Mouse (Mus musculus) CH12.LX (cell line): ENCODE data around the gene Gstm3. TPM values are rescaled to one million over a fixed set of nuclear protein-coding genes. Genes with fewer than 3 reads are reported as not detected.

Source experiments
- DNase-seq: peaks from one replicate; pipeline ENCODE4 v3.0.0-alpha.2; 2013; ENCODE audit errors: extremely low read depth
- H3K27ac ChIP-seq: 2 replicates; pipeline ENCODE4 v1.5.1; 2012; ENCODE audit warnings: low read depth, mild to moderate bottlenecking, control low read depth, moderate library complexity; ENCODE audit not compliant: insufficient read depth
- H3K27me3 ChIP-seq: replicated peaks from 2 replicates; pipeline ENCODE3; 2012; ENCODE audit warnings: inconsistent platforms
- H3K36me3 ChIP-seq, 2 experiments: replicated peaks in 1 of 2; 2 replicates each; pipeline versions ENCODE3 to v1.6.1; 2012; ENCODE audit warnings: inconsistent platforms in 1 of 2, low read length in 1 of 2, mild to moderate bottlenecking in 1 of 2, mixed read lengths in 1 of 2, moderate library complexity in 1 of 2; ENCODE audit not compliant: control insufficient read depth in 1 of 2, insufficient read depth in 1 of 2
- H3K4me1 ChIP-seq, 2 experiments: 2 replicates each; pipeline ENCODE4 v1.6.1; 2012; ENCODE audit warnings: inconsistent platforms in 1 of 2, moderate library complexity in 1 of 2; ENCODE audit not compliant: insufficient read depth in 2 of 2, control insufficient read depth in 1 of 2
- H3K4me2 ChIP-seq: 2 replicates; pipeline ENCODE4 v1.6.1; 2012; ENCODE audit warnings: low read depth, mild to moderate bottlenecking, control low read depth; ENCODE audit not compliant: poor library complexity, insufficient read depth, severe bottlenecking
- H3K4me3 ChIP-seq, 3 experiments: fragments of 150-350 bp in 1 of 3; sonication (generic) in 1 of 3; replicated peaks in 1 of 3; 2 replicates each; pipeline versions ENCODE3 to v1.5.1; 2011 to 2012; ENCODE audit warnings: low read depth in 2 of 3, low read length in 2 of 3, mild to moderate bottlenecking in 2 of 3, moderate library complexity in 2 of 3, control low read depth in 1 of 3, improper control_type of control experiment in 1 of 3, inconsistent platforms in 1 of 3, mixed read lengths in 1 of 3; ENCODE audit not compliant: poor library complexity in 1 of 3
- H3K79me2 ChIP-seq: replicated peaks from 2 replicates; pipeline ENCODE4 v1.6.1; 2012; ENCODE audit warnings: mild to moderate bottlenecking, moderate library complexity; ENCODE audit not compliant: control insufficient read depth, poor library complexity, insufficient read depth, severe bottlenecking; ENCODE audit errors: extremely low read depth
- H3K9ac ChIP-seq: 2 replicates; pipeline ENCODE4 v1.6.1; 2012; ENCODE audit warnings: low read depth, mild to moderate bottlenecking, control low read depth, moderate library complexity; ENCODE audit not compliant: insufficient read depth
- H3K9me3 ChIP-seq: replicated peaks from 2 replicates; pipeline ENCODE3; 2012; ENCODE audit warnings: low read length, inconsistent platforms, mixed read lengths
- CTCF ChIP-seq, 2 experiments: IDR thresholded peaks in 1 of 2; conservative IDR thresholded peaks in 1 of 2; 2 replicates each; pipeline ENCODE4 v1.5.1; 2011 to 2012; ENCODE audit warnings: low read depth in 2 of 2, low read length in 2 of 2, improper control_type of control experiment in 1 of 2, inconsistent platforms in 1 of 2, mild to moderate bottlenecking in 1 of 2, moderate library complexity in 1 of 2
- E2F4 ChIP-seq: IDR thresholded peaks from 2 replicates; pipeline ENCODE4 v1.6.1; 2011; ENCODE audit warnings: low read depth, low read length, improper control_type of control experiment; ENCODE audit not compliant: insufficient replicate concordance
- GABPA ChIP-seq: IDR thresholded peaks from 2 replicates; pipeline ENCODE4 v1.6.1; 2012; ENCODE audit warnings: low read depth, low read length, improper control_type of control experiment, inconsistent platforms; ENCODE audit not compliant: insufficient replicate concordance
- IRF4 ChIP-seq: IDR thresholded peaks from 2 replicates; pipeline ENCODE4 v1.6.1; 2014; ENCODE audit warnings: low read depth, mild to moderate bottlenecking, inconsistent platforms, low read length, improper control_type of control experiment
- JUN ChIP-seq: IDR thresholded peaks from 2 replicates; pipeline ENCODE4 v1.6.1; 2011; ENCODE audit warnings: low read depth, mild to moderate bottlenecking, low read length, improper control_type of control experiment, moderate library complexity; ENCODE audit not compliant: insufficient read depth
- JUND ChIP-seq: conservative IDR thresholded peaks from 2 replicates; pipeline ENCODE4 v1.6.1; 2011; ENCODE audit warnings: low read depth, low read length, improper control_type of control experiment
- KAT2A ChIP-seq: IDR thresholded peaks from 2 replicates; pipeline ENCODE4 v1.6.1; 2012; ENCODE audit warnings: low read length, improper control_type of control experiment, inconsistent platforms; ENCODE audit not compliant: insufficient replicate concordance
- MAFK ChIP-seq: IDR thresholded peaks from 2 replicates; pipeline ENCODE4 v1.6.1; 2011; ENCODE audit warnings: low read length, improper control_type of control experiment; ENCODE audit not compliant: insufficient replicate concordance
- MAZ ChIP-seq: IDR thresholded peaks from 2 replicates; pipeline ENCODE4 v1.6.1; 2012; ENCODE audit warnings: low read depth, mild to moderate bottlenecking, inconsistent platforms, low read length, improper control_type of control experiment, moderate library complexity
- NELFE ChIP-seq: IDR thresholded peaks from 2 replicates; pipeline ENCODE4 v1.6.1; 2011; ENCODE audit warnings: low read depth, low read length, improper control_type of control experiment
- PAX5 ChIP-seq: IDR thresholded peaks from 2 replicates; pipeline ENCODE4 v1.6.1; 2012; ENCODE audit warnings: low read length, inconsistent platforms, mixed read lengths
- POLR2A ChIP-seq: IDR thresholded peaks from 2 replicates; pipeline ENCODE4 v1.6.1; 2011; ENCODE audit warnings: low read depth, mild to moderate bottlenecking, improper control_type of control experiment, low read length
- RAD21 ChIP-seq: IDR thresholded peaks from 2 replicates; pipeline ENCODE4 v1.6.1; 2011; ENCODE audit warnings: low read depth, mild to moderate bottlenecking, low read length, improper control_type of control experiment, moderate library complexity
- SMC3 ChIP-seq: IDR thresholded peaks from 2 replicates; pipeline ENCODE4 v1.6.1; 2011; ENCODE audit warnings: low read depth, low read length, improper control_type of control experiment
- UBTF ChIP-seq: IDR thresholded peaks from 2 replicates; pipeline ENCODE4 v1.6.1; 2012; ENCODE audit warnings: low read depth, mild to moderate bottlenecking, inconsistent platforms, low read length, improper control_type of control experiment, moderate library complexity
- USF1 ChIP-seq: IDR thresholded peaks from 2 replicates; pipeline ENCODE4 v1.6.1; 2014; ENCODE audit warnings: low read depth, mild to moderate bottlenecking, inconsistent platforms, low read length, improper control_type of control experiment
- USF2 ChIP-seq: conservative IDR thresholded peaks from 2 replicates; pipeline ENCODE4 v1.6.1; 2011; ENCODE audit warnings: low read depth, low read length, improper control_type of control experiment
- ZC3H11A ChIP-seq: IDR thresholded peaks from 2 replicates; pipeline ENCODE4 v1.6.1; 2012; ENCODE audit warnings: low read depth, mild to moderate bottlenecking, inconsistent platforms, low read length, improper control_type of control experiment
- ZMIZ1 ChIP-seq: IDR thresholded peaks from 2 replicates; pipeline ENCODE4 v1.6.1; 2012; ENCODE audit warnings: low read depth, mild to moderate bottlenecking, inconsistent platforms, low read length, improper control_type of control experiment
- dilution Hi-C: fragments of 300-500 bp; cut with MboI; formaldehyde crosslinking; loops from 2 replicates; pipeline ENCODE4 v1.14.3; 2020; ENCODE audit warnings: low sequenced_read_pairs; ENCODE audit not compliant: extremely low pct_unique_long_range_greater_than_20kb, extremely low pct_ligation_motif_present
- in situ Hi-C: fragments of 300-500 bp; cut with MboI; formaldehyde crosslinking; loops from 3 replicates; pipeline ENCODE4 v1.14.3; 2019; ENCODE audit warnings: low sequenced_read_pairs, low pct_ligation_motif_present, low pct_unique_long_range_greater_than_20kb, mixed read lengths
- polyA plus RNA-seq: library from polyadenylated mRNA; unstranded; fragments of >175 nt; gene quantifications from 2 replicates; pipeline ENCODE4 v1.2.1, GENCODE M21; 2012; ENCODE audit warnings: low read depth; ENCODE audit not compliant: insufficient read length
- total RNA-seq, 2 experiments: library from RNA; depleted of rRNA; stranded (reverse); fragments of 300-350 nt in 1 of 2; fragments of >200 nt in 1 of 2; gene quantifications; 2 replicates each; pipeline ENCODE4 v1.2.3; 2012 to 2014

The Gstm3 gene
- total and polyA plus RNA-seq, 3 experiments, result not detected

GRCm38 (mm10) chr3:107939830-107940229, 29.3 kb downstream of the Gstm3 start:
- dilution Hi-C loops (no loop called here), in situ Hi-C loops (loop anchor here (5.0 to 10.0 kb wide), 3 partner anchors 77 to 205 kb away; partner anchors contain the start of genes Gnai3 and Gstm1)
- DNase-seq, result no peak
- Histone ChIP-seq H3K79me2 (no peaks in the 10 kb centered on the region), H3K27ac (no peak overlapping the region), H3K27me3 (no peaks in the 10 kb centered on the region), H3K36me3 (no peaks in the 10 kb centered on the region), H3K4me2 (no peak overlapping the region), H3K9ac (no peak overlapping the region), H3K4me3 (no peak overlapping the region), H3K9me3 (peaks cover 3% of the 10 kb centered on the region), H3K4me1 (peaks cover 5 to 8% of the 10 kb centered on the region in 2 experiments; a peak in 2 of 4 replicates)
- TF ChIP-seq USF2, result no peak
- TF ChIP-seq E2F4, result no peak
- TF ChIP-seq IRF4, result no peak
- no peak for TF ChIP-seq UBTF
- no peak for TF ChIP-seq JUN
- no peak for TF ChIP-seq ZMIZ1
- TF ChIP-seq MAZ, result no peak
- TF ChIP-seq PAX5, result no peak

DNA sequence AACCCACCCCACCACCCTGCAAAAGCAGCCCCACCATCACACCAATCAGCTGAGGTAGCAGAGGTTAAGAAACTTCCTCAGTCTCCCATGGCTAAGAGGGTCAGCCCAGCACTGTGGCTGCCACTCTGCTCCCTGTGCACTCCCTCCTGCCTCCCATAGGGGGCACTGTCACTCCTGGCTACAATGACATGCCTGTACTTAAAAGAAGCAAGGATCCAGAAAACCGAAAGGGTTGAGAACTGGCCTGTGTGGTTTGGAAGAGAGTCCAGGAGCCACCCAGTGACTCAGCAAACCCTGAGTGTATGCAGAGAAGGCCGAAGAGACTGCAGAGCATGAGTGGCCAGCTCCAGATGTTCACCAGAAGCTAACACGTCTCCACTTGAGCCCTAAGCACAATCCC, 29.7 kb downstream of the Gstm3 start:
- H3K79me2 ChIP-seq, result no peaks in the 10 kb centered on the region
- peaks cover 3% of the 10 kb centered on the region for H3K9me3 ChIP-seq
- no peak overlapping the region for H3K4me3 ChIP-seq
- TF ChIP-seq RAD21, result peak; percentile 74
- TF ChIP-seq CTCF (conservative IDR thresholded peaks at IDR 0.05 in 1 of 2, IDR thresholded peaks at IDR 0.05 in 1 of 2; ENCODE audit: low read depth in 2 of 2, low read length in 2 of 2), result peak; percentile 86 to 95
- peak; percentile 73 for TF ChIP-seq SMC3
- 0 out of 2 replicates have a peak, but pooled peaks have one; percentile 21 for TF ChIP-seq MAFK
- no peak for TF ChIP-seq ZC3H11A
- TF ChIP-seq ZMIZ1, result no peak
- no peak for TF ChIP-seq POLR2A
- no peak overlapping the region for H3K9ac ChIP-seq
- DNase-seq, result peak; percentile 64
- dilution Hi-C loops, result no loop called here
- in situ Hi-C loops, result loop anchor here (5.0 to 10.0 kb wide), 2 partner anchors 78 to 205 kb away; partner anchors contain the start of genes Gnai3 and Gstm1
- no peak overlapping the region for H3K27ac ChIP-seq
- no peaks in the 10 kb centered on the region for H3K36me3 ChIP-seq
- peaks cover under 1% of the 10 kb centered on the region for H3K27me3 ChIP-seq
- H3K4me2 ChIP-seq, result no peak overlapping the region
- H3K4me1 ChIP-seq, result peaks cover 5 to 8% of the 10 kb centered on the region in 2 experiments; a peak in 2 of 4 replicates

DNA sequence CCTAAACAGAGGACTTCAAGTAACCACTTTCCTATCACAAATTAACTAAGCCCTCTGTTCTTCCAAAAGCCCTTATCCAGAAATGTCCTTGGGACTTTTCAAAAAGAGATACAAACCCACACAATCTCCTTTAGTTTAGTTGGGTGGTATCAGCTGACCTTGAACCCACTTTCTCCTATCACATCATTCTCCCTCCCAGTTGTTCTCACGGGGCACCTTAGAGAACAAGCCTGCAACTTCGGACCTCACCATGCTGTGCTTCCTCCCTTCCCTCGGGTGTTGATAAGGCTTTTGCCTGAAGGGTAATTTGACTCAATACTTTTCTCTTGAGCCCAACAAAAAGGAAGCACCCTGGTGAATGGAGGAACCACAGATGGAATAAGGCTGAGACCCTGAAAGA, 33.2 kb downstream of the Gstm3 start:
- H3K27ac ChIP-seq, result no peak overlapping the region
- peaks cover 2% of the 10 kb centered on the region for H3K27me3 ChIP-seq
- in situ Hi-C loops, result loop anchor here (5.0 to 10.0 kb wide), 2 partner anchors 81 to 209 kb away; partner anchors contain the start of genes Gnai3 and Gstm1
- no peaks in the 10 kb centered on the region for H3K36me3 ChIP-seq
- no peak overlapping the region for H3K4me2 ChIP-seq
- DNase-seq, result no peak
- no peaks in the 10 kb centered on the region for H3K9me3 ChIP-seq
- dilution Hi-C loops, result no loop called here
- peaks cover 5 to 8% of the 10 kb centered on the region in 2 experiments; a peak in 2 of 4 replicates for H3K4me1 ChIP-seq
- TF ChIP-seq MAFK (no peak), JUN (no peak), GABPA (no peak), KAT2A (no peak), CTCF (conservative IDR thresholded peaks at IDR 0.05 in 1 of 2, IDR thresholded peaks at IDR 0.05 in 1 of 2; ENCODE audit: low read depth in 2 of 2, low read length in 2 of 2) (no peak), USF1 (no peak), USF2 (no peak), NELFE (no peak), JUND (no peak)
- no peak overlapping the region for H3K4me3 ChIP-seq
- H3K9ac ChIP-seq, result no peak overlapping the region
- no peaks in the 10 kb centered on the region for H3K79me2 ChIP-seq
